Mouse (Mus musculus) kidney, adult 2 months (tissue): Measurements from ENCODE around the gene Dmrt1. TPM values are rescaled to one million over a fixed set of nuclear protein-coding genes. Genes with fewer than 3 reads are reported as not detected.

Experiments
- DNase-seq: peaks from one replicate; pipeline ENCODE4 v3.0.0; 2021
- H3K27ac ChIP-seq: fragments of 200-500 bp; 2 replicates; pipeline ENCODE4 v1.5.1; 2012; ENCODE audit warnings: low read depth, low read length, control low read depth, inconsistent platforms; ENCODE audit not compliant: insufficient read depth
- H3K27me3 ChIP-seq: fragments of 200-500 bp; replicated peaks from 2 replicates; pipeline ENCODE4 v1.6.1; 2012; ENCODE audit warnings: mild to moderate bottlenecking, moderate library complexity, low read length, inconsistent platforms; ENCODE audit not compliant: control insufficient read depth, insufficient read depth
- H3K36me3 ChIP-seq: fragments of 200-500 bp; 2 replicates; pipeline ENCODE4 v1.6.1; 2012; ENCODE audit warnings: mild to moderate bottlenecking, moderate library complexity, low read length, inconsistent platforms; ENCODE audit not compliant: control insufficient read depth, insufficient read depth
- H3K4me1 ChIP-seq: fragments of 200-500 bp; 2 replicates; pipeline ENCODE4 v1.6.1; 2011; ENCODE audit warnings: low read length; ENCODE audit not compliant: control insufficient read depth, insufficient read depth
- H3K4me3 ChIP-seq: fragments of 200-500 bp; 2 replicates; pipeline ENCODE4 v1.5.1; 2011; ENCODE audit warnings: mild to moderate bottlenecking, low read depth, low read length, control low read depth; ENCODE audit not compliant: insufficient read depth
- CTCF ChIP-seq: fragments of 200-500 bp; conservative IDR thresholded peaks from 2 replicates; pipeline ENCODE4 v1.5.1; 2011; ENCODE audit warnings: low read depth, mild to moderate bottlenecking, control low read depth, low read length, moderate library complexity, mixed read lengths; ENCODE audit not compliant: insufficient read depth, insufficient read length
- POLR2A ChIP-seq: fragments of 200-500 bp; IDR thresholded peaks from one replicate; pipeline ENCODE4 v1.6.1; 2011; ENCODE audit warnings: low read depth, low read length, control low read depth
- WGBS: fragments of 180-500 bp; shearing (Covaris S2); methylation state at CpG from one replicate; pipeline ENCODE4 v1.1.7; 2018; 5-methylcytosine and 5-hydroxymethylcytosine counted together
- polyA plus RNA-seq: library from polyadenylated mRNA; depleted of rRNA; stranded (reverse); fragments of >200 nt; gene quantifications from 2 replicates; pipeline ENCODE4 v1.2.3, GENCODE M21; 2012

Gene Dmrt1
- polyA plus RNA-seq, 1 experiment = not detected

DNA sequence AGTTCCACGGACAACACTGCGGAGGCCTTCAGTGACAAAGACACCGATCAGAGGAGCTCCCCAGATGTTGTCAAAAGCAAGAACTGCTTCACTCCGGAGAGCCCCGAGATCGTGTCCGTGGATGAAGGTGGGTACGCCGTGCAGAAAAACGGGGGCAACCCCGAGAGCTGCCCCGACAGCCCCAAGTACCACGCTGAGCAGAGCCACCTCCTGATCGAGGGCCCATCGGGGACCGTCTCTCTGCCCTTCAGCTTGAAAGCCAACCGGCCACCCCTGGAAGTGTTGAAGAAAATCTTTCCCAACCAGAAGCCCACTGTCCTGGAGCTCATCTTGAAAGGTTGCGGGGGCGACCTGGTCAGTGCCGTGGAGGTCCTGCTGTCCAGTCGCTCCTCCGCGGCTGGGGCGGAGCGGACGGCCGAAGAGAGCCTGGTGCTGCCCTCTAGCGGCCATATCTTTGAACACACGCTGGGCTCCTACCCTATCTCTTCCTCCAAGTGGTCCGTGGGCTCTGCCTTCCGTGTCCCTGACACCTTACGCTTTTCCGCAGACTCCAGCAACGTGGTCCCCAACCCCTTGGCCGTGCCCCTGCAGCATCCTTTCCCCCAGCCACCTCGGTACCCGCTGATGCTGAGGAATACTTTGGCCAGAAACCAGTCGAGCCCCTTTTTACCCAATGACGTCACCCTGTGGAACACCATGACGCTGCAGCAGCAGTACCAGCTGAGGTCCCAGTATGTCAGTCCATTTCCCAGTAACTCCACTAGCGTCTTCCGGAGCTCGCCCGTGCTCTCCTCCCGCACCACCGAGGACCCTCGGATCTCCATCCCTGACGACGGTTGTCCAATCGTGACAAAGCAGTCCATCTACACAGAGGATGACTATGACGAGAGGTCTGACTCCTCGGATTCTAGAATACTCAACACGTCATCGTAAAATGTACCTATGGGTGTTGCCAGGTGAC is 117.2 kb downstream of the Dmrt1 start:
- Histone ChIP-seq H3K4me1 (no peaks in the 10 kb centered on the region), H3K27me3 (no peaks in the 10 kb centered on the region; the same call in none of the 2 replicates), H3K4me3 (no peak overlapping the region), H3K27ac (no peak overlapping the region), H3K36me3 (no peaks in the 10 kb centered on the region)
- WGBS = 23% methylated on average over 54 of the region's 54 CpGs
- no peak for TF ChIP-seq POLR2A
- peak; percentile 72 for TF ChIP-seq CTCF
- DNase-seq = peak; percentile 55

DNA sequence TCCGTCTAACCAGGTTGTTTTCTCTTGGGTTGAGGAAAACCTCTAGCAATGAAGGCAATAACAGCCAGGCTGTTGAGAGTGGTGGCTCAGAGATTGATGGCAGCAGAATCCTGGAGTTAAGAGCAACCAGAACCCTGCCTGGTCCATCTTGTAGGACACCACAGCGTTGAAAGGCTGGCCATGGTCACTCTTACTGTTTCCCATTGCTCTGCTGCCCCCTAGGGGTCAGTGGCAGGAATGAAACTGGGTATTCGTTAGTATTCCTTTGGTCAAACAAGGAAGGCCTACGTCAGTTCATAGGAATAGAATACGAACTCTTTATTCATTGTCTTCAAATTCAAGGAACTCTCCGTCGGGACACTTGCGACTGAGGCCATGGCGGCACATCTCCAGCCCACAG is 123.1 kb downstream of the Dmrt1 start:
- 9% methylated on average over 9 of the region's 9 CpGs for WGBS
- Histone ChIP-seq H3K36me3 (no peaks in the 10 kb centered on the region), H3K27me3 (no peaks in the 10 kb centered on the region), H3K4me3 (no peak overlapping the region), H3K27ac (no peak overlapping the region), H3K4me1 (no peaks in the 10 kb centered on the region)
- TF ChIP-seq CTCF (peak; percentile 90), POLR2A (no peak)
- peak; percentile 63 for DNase-seq

GRCm38 (mm10) chr19:25635119-25635518 is 129.7 kb downstream of the Dmrt1 start:
- Histone ChIP-seq H3K4me3 (no peak overlapping the region), H3K27ac (no peak overlapping the region), H3K36me3 (no peaks in the 10 kb centered on the region), H3K27me3 (no peaks in the 10 kb centered on the region), H3K4me1 (no peaks in the 10 kb centered on the region)
- TF ChIP-seq CTCF (no peak), POLR2A (no peak)
- DNase-seq = no peak
- 81% methylated on average over 5 of the region's 5 CpGs for WGBS

DNA sequence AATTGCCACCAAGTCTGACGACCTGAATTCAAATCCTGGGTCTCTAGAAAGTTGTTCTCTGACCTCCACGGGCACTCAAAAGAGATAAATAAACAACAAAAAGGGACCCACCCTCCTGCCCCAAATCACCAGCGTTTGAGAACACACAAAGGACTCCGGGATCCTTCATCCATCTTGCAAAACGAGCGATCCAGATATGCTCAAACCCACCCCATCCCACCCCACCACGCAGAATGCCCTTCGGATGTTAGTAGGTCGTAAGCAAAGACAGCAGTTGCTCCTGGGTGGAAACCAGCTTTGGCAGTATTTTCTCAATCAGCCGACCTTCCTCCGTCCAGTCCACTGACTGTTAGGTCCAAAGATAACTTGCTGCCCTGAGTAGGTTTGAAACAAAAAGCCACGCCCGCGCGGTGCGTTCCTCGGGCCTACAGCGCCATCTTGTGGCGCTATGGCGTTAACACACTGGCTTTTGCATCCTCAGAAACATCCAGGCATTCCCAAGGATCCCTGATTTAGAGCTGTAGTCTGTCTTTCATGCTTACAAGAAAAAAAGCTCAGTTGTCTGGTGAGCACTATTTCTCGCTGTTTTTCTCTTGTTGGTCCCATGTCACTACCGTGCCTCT is 130.3 kb downstream of the Dmrt1 start:
- Histone ChIP-seq H3K4me3 (no peak overlapping the region), H3K4me1 (no peaks in the 10 kb centered on the region), H3K27me3 (no peaks in the 10 kb centered on the region), H3K36me3 (no peaks in the 10 kb centered on the region), H3K27ac (no peak overlapping the region)
- DNase-seq = peak; percentile 78
- 16% methylated on average over 22 of the region's 22 CpGs for WGBS
- TF ChIP-seq POLR2A (no peak), CTCF (peak; percentile 95)

GRCm38 (mm10) chr19:25638766-25639361 is 133.4 kb downstream of the Dmrt1 start:
- no peak for DNase-seq
- 72% methylated on average over 11 of the region's 11 CpGs for WGBS
- H3K4me1 ChIP-seq = no peaks in the 10 kb centered on the region
- H3K4me3 ChIP-seq = no peak overlapping the region
- H3K36me3 ChIP-seq = no peaks in the 10 kb centered on the region
- H3K27ac ChIP-seq = no peak overlapping the region
- no peaks in the 10 kb centered on the region for H3K27me3 ChIP-seq
- TF ChIP-seq CTCF = no peak
- TF ChIP-seq POLR2A = no peak

GRCm38 (mm10) chr19:25641786-25642185 is 136.4 kb downstream of the Dmrt1 start:
- Histone ChIP-seq H3K27me3 (no peaks in the 10 kb centered on the region), H3K4me1 (no peaks in the 10 kb centered on the region), H3K4me3 (no peak overlapping the region), H3K27ac (no peak overlapping the region), H3K36me3 (no peaks in the 10 kb centered on the region)
- TF ChIP-seq POLR2A (no peak), CTCF (no peak)
- 87% methylated on average over 6 of the region's 6 CpGs for WGBS
- DNase-seq = no peak

- no peak for TF ChIP-seq POLR2A
- TF ChIP-seq CTCF = no peak
- H3K27ac ChIP-seq = no peak overlapping the region
- DNase-seq = no peak
- 74% methylated on average over 3 of the region's 3 CpGs for WGBS
- H3K4me3 ChIP-seq = no peak overlapping the region
- no peaks in the 10 kb centered on the region for H3K36me3 ChIP-seq
- no peaks in the 10 kb centered on the region for H3K4me1 ChIP-seq
- no peaks in the 10 kb centered on the region for H3K27me3 ChIP-seq
Observed at GRCm38 (mm10) chr19:25647136-25647535, 141.7 kb downstream of the Dmrt1 start.
